Mouse (Mus musculus): ENCODE data around the gene Sclt1.
A peak's percentile ranks its signal among the peaks of the same experiment; 100 is the strongest.

Gene Sclt1

DNA sequence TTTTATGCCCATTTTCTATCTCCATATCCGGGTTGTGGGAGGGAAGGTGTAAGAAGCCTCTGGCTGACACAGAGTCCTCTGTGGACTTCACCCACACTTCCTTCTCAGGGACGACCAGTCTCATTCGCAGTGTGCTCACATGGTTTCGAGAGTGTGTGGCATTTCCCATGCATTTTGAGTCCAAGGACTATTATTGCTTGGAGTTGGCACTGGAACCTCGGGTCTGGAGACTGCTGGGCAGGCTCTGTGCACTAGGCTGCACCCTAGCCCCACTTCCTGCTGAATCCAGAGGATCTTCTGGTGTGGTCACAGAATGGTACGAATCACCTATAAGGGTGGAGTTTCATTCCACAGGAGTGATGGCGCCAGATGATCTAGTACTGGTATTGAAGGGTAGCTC lies 155.4 kb downstream of the Sclt1 start:
- no peak for DNase-seq (ENCODE audit: low read depth, low spot score)

DNA sequence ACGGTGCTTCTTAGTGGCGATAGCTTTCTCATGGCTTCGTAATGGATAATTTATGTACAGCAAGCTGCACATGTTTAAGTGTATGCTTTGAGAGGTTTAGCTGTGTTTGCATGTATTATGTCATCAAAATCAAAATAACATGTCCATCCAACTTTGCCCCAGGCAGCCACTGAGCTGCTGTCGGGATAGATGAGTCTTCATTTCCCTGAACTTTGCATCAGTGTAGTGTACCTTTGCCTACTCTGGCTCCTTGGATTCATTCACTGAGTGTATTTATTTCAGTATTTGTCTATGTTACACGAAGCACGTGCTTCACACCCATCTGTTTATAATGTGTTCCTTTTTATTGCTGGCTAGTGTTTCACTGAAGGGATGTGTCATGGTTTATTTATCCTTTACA lies 156.0 kb downstream of the Sclt1 start:
- no peak for DNase-seq (ENCODE audit: low read depth, low spot score)

GRCm38 (mm10) chr3:41585548-41585947 lies 156.8 kb downstream of the Sclt1 start:
- no peak for DNase-seq (ENCODE audit: low read depth, low spot score)

GRCm38 (mm10) chr3:41583621-41584020 lies 158.7 kb downstream of the Sclt1 start:
- peak; percentile 66 for DNase-seq (ENCODE audit: low read depth, low spot score)

- DNase-seq (ENCODE audit: low read depth, low spot score), result no peak
Measured at GRCm38 (mm10) chr3:41583092-41583491, 159.2 kb downstream of the Sclt1 start.

GRCm38 (mm10) chr3:41582256-41582655 lies 160.1 kb downstream of the Sclt1 start:
- DNase-seq (ENCODE audit: low read depth, low spot score), result no peak

GRCm38 (mm10) chr3:41581436-41581835 lies 160.9 kb downstream of the Sclt1 start:
- no peak for DNase-seq (ENCODE audit: low read depth, low spot score)

- peak; percentile 83 for DNase-seq (ENCODE audit: low read depth, low spot score)
Measured at GRCm38 (mm10) chr3:41580401-41581323, 161.7 kb downstream of the Sclt1 start.

GRCm38 (mm10) chr3:41579873-41580272 lies 162.4 kb downstream of the Sclt1 start:
- DNase-seq (ENCODE audit: low read depth, low spot score), result no peak

DNA sequence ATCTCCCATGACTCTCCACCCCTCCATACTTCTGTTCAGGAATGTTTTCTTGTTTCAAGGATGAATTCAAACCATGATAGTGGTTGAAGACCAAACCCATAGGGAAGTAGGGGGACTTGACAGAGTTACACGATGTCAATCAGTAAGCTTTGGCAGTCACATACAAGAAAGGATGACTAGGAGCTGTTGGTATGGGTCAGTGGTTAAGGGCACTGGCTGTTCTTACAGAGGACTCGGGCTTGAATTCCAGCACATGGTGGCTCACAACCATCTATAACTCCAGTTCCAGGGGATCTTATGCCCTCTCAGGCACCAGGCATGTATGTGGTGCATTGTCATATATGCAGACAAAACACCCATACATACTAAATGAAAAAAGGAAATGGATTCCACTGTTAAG lies 165.1 kb downstream of the Sclt1 start:
- no peak for DNase-seq (ENCODE audit: low read depth, low spot score)

All from brain, adult 2 months (tissue).